Mouse (Mus musculus): Measurements from ENCODE around the gene Gm20716. TPM values are rescaled to one million over a fixed set of nuclear protein-coding genes. Genes with fewer than 3 reads are reported as not detected.

Gene Gm20716
- polyA plus RNA-seq (2014; fragmentation: Illumina TruSeq; extraction: RNeasy Lipid Tissue Mini Kit (QIAGEN cat#74804); ENCODE audit: low read depth, low replicate concordance): 142 TPM

DNA sequence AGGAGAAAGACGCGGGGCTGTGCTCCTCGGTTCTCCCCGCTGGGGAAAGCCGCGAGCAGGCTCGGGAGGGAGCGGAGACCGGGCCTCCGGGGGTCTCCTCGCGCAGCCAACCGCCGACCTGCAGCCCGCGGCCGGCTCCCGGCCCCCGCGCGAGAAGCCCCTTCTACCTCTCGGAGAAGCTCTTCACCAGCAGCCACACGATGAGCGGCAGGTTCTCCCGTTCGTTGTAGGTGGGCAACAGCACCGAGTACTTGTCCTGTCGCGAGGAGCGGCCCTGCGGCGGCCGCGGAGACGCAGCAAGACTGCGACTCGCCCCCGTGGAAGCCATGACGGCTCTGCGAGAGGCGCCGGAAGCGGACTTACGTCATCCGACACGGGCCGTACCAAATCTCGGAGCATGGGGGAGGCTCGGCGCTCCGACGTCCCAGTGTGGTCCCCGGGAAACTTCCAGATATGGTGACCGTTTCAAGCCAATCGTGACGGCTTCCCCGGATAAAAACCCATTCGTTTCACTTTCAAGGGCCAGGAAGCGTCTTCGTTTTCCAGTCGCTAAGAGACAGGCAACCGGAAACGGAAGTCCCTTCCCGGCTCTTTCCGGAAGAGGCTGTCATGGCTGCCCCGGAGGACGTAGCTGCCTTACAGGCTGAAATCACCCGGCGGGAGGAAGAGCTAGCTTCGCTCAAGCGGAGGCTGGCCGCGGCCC lies at the start of gene Gm20716, which contains the start of the genes Dpm1 and Mocs3:
TSS of gene Gm20716 (minus strand) at position 339 of the 703 bp plus-strand sequence.
TSS of gene Dpm1 (minus strand) at position 566 of the 703 bp plus-strand sequence.
TSS of gene Mocs3 (plus strand) at position 597 of the 703 bp plus-strand sequence.

DNA sequence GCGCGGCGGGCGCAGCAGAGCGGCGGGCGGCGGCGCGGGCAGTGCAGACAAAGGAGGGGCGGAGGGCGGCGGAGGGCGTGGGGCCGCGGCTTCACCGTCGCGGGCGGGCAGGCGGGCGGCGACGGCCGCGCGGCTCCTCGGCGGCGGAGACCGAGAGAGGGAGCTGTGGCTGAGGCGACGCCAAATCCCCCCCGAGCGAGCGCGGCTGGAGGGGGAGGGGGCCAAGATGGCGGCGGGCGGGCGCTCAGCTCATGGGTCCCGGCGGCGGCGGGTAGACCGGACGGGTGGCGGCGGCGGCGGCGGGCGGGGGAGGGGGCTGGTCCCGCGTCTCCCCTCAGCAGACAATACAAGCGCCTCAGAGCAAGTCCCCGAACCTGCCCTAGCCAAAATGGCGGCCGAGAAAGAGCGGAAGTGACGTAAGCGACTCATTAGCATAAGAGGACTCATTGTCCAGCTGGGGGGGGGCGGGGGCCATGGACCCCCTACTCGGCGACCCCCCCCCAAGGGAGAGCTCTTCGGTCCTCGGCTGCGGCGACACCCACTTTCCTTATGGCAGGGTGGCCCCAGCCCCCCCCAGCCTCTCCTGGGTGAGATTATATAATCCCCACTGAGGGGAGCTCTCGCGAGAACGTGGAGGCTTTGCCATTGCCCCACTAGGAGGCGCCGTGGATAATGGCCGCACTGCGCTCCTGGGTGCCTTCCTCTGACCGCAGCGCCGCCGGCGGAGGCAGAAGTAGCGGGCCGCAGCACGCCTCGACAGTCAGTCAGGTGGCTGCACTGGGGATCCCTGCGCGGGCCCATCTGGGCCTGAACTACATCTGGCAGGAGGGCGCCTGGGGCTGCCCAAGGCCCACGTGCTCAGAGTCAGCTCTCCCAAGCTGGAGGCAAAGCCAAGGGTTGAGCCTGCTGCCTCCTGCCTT lies 23.2 kb downstream of the Gm20716 start, which contains the start of gene Adnp:
TSS of gene Adnp (minus strand) at position 388 of the 920 bp plus-strand sequence.

Other genes starting within 250 kb of the Gm20716 start
- not detected for gene Ripor3, start 219.7 kb downstream of the Gm20716 start, polyA plus RNA-seq (2014; fragmentation: Illumina TruSeq; extraction: RNeasy Lipid Tissue Mini Kit (QIAGEN cat#74804); ENCODE audit: low read depth, low replicate concordance)
- 3.6 TPM for gene Pard6b, start 149.4 kb downstream of the Gm20716 start, polyA plus RNA-seq (2014; fragmentation: Illumina TruSeq; extraction: RNeasy Lipid Tissue Mini Kit (QIAGEN cat#74804); ENCODE audit: low read depth, low replicate concordance)
- 13.6 TPM for gene Adnp, start 23.3 kb downstream of the Gm20716 start, polyA plus RNA-seq (2014; fragmentation: Illumina TruSeq; extraction: RNeasy Lipid Tissue Mini Kit (QIAGEN cat#74804); ENCODE audit: low read depth, low replicate concordance)
- 255 TPM for gene Dpm1, start 227 bp upstream of the Gm20716 start, polyA plus RNA-seq (2014; fragmentation: Illumina TruSeq; extraction: RNeasy Lipid Tissue Mini Kit (QIAGEN cat#74804); ENCODE audit: low read depth, low replicate concordance)
- gene Mocs3, start 258 bp upstream of the Gm20716 start, polyA plus RNA-seq (2014; fragmentation: Illumina TruSeq; extraction: RNeasy Lipid Tissue Mini Kit (QIAGEN cat#74804); ENCODE audit: low read depth, low replicate concordance): 7.4 TPM
- gene Kcng1, start 51.4 kb upstream of the Gm20716 start, polyA plus RNA-seq (2014; fragmentation: Illumina TruSeq; extraction: RNeasy Lipid Tissue Mini Kit (QIAGEN cat#74804); ENCODE audit: low read depth, low replicate concordance): 1.7 TPM